Mouse (Mus musculus) neural tube, embryonic 14.5 days (tissue): ENCODE measurements at regions not wholly inside any gene's neighbourhood (a gene's known extent, or its start where the extent isn't known, plus 50 kb on each side); places are given as distances from the start of the nearest gene placed in this dataset.

Source experiments
- ATAC-seq: fragments of 200-750 bp; cut with Nextera tagmentation; 2 replicates; pipeline ENCODE4 v1.8.0; 2017; ENCODE audit warnings: low read depth, mild to moderate bottlenecking, moderate TSS enrichment, moderate library complexity
- H3K27ac ChIP-seq: fragments of 300-500 bp; sonication (generic); 2 replicates; pipeline ENCODE4 v1.5.1; 2014; ENCODE audit warnings: low read depth, mild to moderate bottlenecking, control low read depth, low read length, moderate library complexity, mixed read lengths
- H3K27me3 ChIP-seq: fragments of 300-500 bp; sonication (generic); 2 replicates; pipeline ENCODE4 v1.6.1; 2014; ENCODE audit warnings: low read length; ENCODE audit not compliant: control insufficient read depth, insufficient read depth
- H3K36me3 ChIP-seq: fragments of 300-500 bp; sonication (generic); 2 replicates; pipeline ENCODE4 v1.6.1; 2014; ENCODE audit warnings: low read length, mixed read lengths; ENCODE audit not compliant: control insufficient read depth, insufficient read depth
- H3K4me1 ChIP-seq: fragments of 300-500 bp; sonication (generic); 2 replicates; pipeline ENCODE4 v1.6.1; 2014; ENCODE audit warnings: low read length; ENCODE audit not compliant: control insufficient read depth, insufficient read depth
- H3K4me2 ChIP-seq: fragments of 300-500 bp; sonication (generic); 2 replicates; pipeline ENCODE4 v1.6.1; 2014; ENCODE audit warnings: mild to moderate bottlenecking, low read depth, low read length, control low read depth
- H3K4me3 ChIP-seq: fragments of 300-500 bp; sonication (generic); 2 replicates; pipeline ENCODE4 v1.5.1; 2014; ENCODE audit warnings: low read depth, low read length, control low read depth, mixed read lengths
- H3K9ac ChIP-seq: fragments of 300-500 bp; sonication (generic); replicated peaks from 2 replicates; pipeline ENCODE4 v1.6.1; 2014; ENCODE audit warnings: low read depth, mild to moderate bottlenecking, control low read depth, low read length, mixed read lengths
- H3K9me3 ChIP-seq: fragments of 300-500 bp; sonication (generic); 2 replicates; pipeline ENCODE4 v1.6.1; 2016; ENCODE audit warnings: low read length; ENCODE audit not compliant: control insufficient read depth
- WGBS: fragments of 180-500 bp; shearing (Covaris S2); extraction: QIAGEN DNeasy Blood & Tissue Kit; methylation state at CpG from one replicate; pipeline ENCODE4 v1.1.7; 2014; 5-methylcytosine and 5-hydroxymethylcytosine counted together

GRCm38 (mm10) chr11:114579986-114580385 is 88.3 kb upstream of the Rpl38 start:
- 51% methylated on average over 2 of the region's 2 CpGs for WGBS
- Histone ChIP-seq H3K4me1 (no peaks in the 10 kb centered on the region), H3K27me3 (no peaks in the 10 kb centered on the region), H3K4me2 (no peak overlapping the region), H3K36me3 (no peaks in the 10 kb centered on the region), H3K9me3 (peaks cover 5% of the 10 kb centered on the region; the same call in 1 of the 2 replicates), H3K27ac (no peak overlapping the region), H3K4me3 (no peak overlapping the region), H3K9ac (no peak overlapping the region)
- no peak for ATAC-seq

- Histone ChIP-seq H3K4me1 (no peaks in the 10 kb centered on the region), H3K36me3 (no peaks in the 10 kb centered on the region), H3K4me3 (no peak overlapping the region), H3K9ac (no peak overlapping the region), H3K27ac (no peak overlapping the region), H3K9me3 (peaks cover 5% of the 10 kb centered on the region; the same call in 1 of the 2 replicates), H3K27me3 (no peaks in the 10 kb centered on the region), H3K4me2 (no peak overlapping the region)
- WGBS, result 92% methylated on average over 6 of the region's 6 CpGs
- no peak for ATAC-seq
Measured at GRCm38 (mm10) chr11:114578551-114578950, 89.8 kb upstream of the Rpl38 start.

- Histone ChIP-seq H3K4me1 (no peaks in the 10 kb centered on the region), H3K9me3 (peaks cover 5% of the 10 kb centered on the region; the same call in 1 of the 2 replicates), H3K9ac (no peak overlapping the region), H3K4me3 (no peak overlapping the region), H3K4me2 (no peak overlapping the region), H3K36me3 (no peaks in the 10 kb centered on the region), H3K27ac (no peak overlapping the region), H3K27me3 (no peaks in the 10 kb centered on the region)
- 81% methylated on average over 8 of the region's 8 CpGs for WGBS
- no peak for ATAC-seq
Measured at GRCm38 (mm10) chr11:114576803-114577202, 91.5 kb upstream of the Rpl38 start.

GRCm38 (mm10) chr11:114571144-114571869 is 97.0 kb upstream of the Rpl38 start:
- 48% methylated on average over 20 of the region's 20 CpGs for WGBS
- H3K9me3 ChIP-seq, result peaks cover 5% of the 10 kb centered on the region; the same call in 1 of the 2 replicates

GRCm38 (mm10) chr11:114570076-114570475 is 98.2 kb upstream of the Rpl38 start:
- no peak overlapping the region for H3K9ac ChIP-seq
- 96% methylated on average over 5 of the region's 5 CpGs for WGBS

More at GRCm38 (mm10) chr11:114571144-114571869, 97.0 kb upstream of the Rpl38 start:
- Histone ChIP-seq H3K27me3 (no peaks in the 10 kb centered on the region), H3K4me1 (peaks cover 11% of the 10 kb centered on the region; the same call in 1 of the 2 replicates), H3K27ac (no peak overlapping the region), H3K4me3 (no peak overlapping the region), H3K36me3 (no peaks in the 10 kb centered on the region), H3K9ac (no peak overlapping the region), H3K4me2 (no peak overlapping the region)
- no peak for ATAC-seq

GRCm38 (mm10) chr11:114567814-114568800 is 100.2 kb upstream of the Rpl38 start:
- H3K4me1 ChIP-seq, result peaks cover 11% of the 10 kb centered on the region; the same call in 1 of the 2 replicates
- H3K9ac ChIP-seq, result no peak overlapping the region
- H3K9me3 ChIP-seq, result no peaks in the 10 kb centered on the region
- H3K36me3 ChIP-seq, result no peaks in the 10 kb centered on the region
- no peaks in the 10 kb centered on the region for H3K27me3 ChIP-seq
- no peak overlapping the region for H3K4me3 ChIP-seq
- 11% methylated on average over 21 of the region's 21 CpGs for WGBS
- ATAC-seq, result no peak
- H3K4me2 ChIP-seq, result 0 out of 2 replicates have a peak overlapping the region, but pooled peaks have one; percentile 4
- H3K27ac ChIP-seq, result no peak overlapping the region

More at GRCm38 (mm10) chr11:114570076-114570475, 98.2 kb upstream of the Rpl38 start:
- Histone ChIP-seq H3K36me3 (no peaks in the 10 kb centered on the region), H3K27ac (no peak overlapping the region), H3K27me3 (no peaks in the 10 kb centered on the region), H3K4me3 (no peak overlapping the region), H3K9me3 (peaks cover 2% of the 10 kb centered on the region; the same call in 1 of the 2 replicates), H3K4me2 (no peak overlapping the region), H3K4me1 (peaks cover 11% of the 10 kb centered on the region; the same call in 1 of the 2 replicates)
- ATAC-seq, result no peak

GRCm38 (mm10) chr11:114567045-114567780 is 101.1 kb upstream of the Rpl38 start:
- Histone ChIP-seq H3K27me3 (no peaks in the 10 kb centered on the region), H3K9ac (no peak overlapping the region), H3K4me1 (peaks cover 11% of the 10 kb centered on the region; the same call in 1 of the 2 replicates), H3K4me3 (no peak overlapping the region), H3K36me3 (no peaks in the 10 kb centered on the region), H3K9me3 (no peaks in the 10 kb centered on the region), H3K27ac (peak overlapping the region; percentile 39; the same call in 1 of the 2 replicates), H3K4me2 (0 out of 2 replicates have a peak overlapping the region, but pooled peaks have one; percentile 4)
- WGBS, result 3% methylated on average over 20 of the region's 20 CpGs
- peak; percentile 44; the same call in 1 of the 2 replicates for ATAC-seq

- H3K9me3 ChIP-seq, result no peaks in the 10 kb centered on the region
- ATAC-seq, result no peak
- H3K36me3 ChIP-seq, result no peaks in the 10 kb centered on the region
- H3K27ac ChIP-seq, result no peak overlapping the region
- peaks cover 11% of the 10 kb centered on the region; the same call in 1 of the 2 replicates for H3K4me1 ChIP-seq
- H3K4me2 ChIP-seq, result no peak overlapping the region
- H3K27me3 ChIP-seq, result no peaks in the 10 kb centered on the region
- no peak overlapping the region for H3K4me3 ChIP-seq
- no peak overlapping the region for H3K9ac ChIP-seq
- 98% methylated on average over 2 of the region's 2 CpGs for WGBS
Measured at GRCm38 (mm10) chr11:114564949-114565348, 103.4 kb upstream of the Rpl38 start.
